Mouse (Mus musculus) hindbrain, embryonic 13.5 days (tissue): Measurements from ENCODE around the gene Vcl. TPM values are rescaled to one million over a fixed set of nuclear protein-coding genes. Genes with fewer than 3 reads are reported as not detected.
A peak's percentile ranks its signal among the peaks of the same experiment; 100 is the strongest.

Experiments
- ATAC-seq: fragments of 200-750 bp; cut with Nextera tagmentation; 2 replicates; pipeline ENCODE4 v1.8.0; 2017; ENCODE audit warnings: moderate TSS enrichment; ENCODE audit not compliant: low FRiP score
- H3K27ac ChIP-seq: fragments of 300-500 bp; sonication (generic); 2 replicates; pipeline ENCODE4 v1.5.1; 2015; ENCODE audit warnings: inconsistent platforms, mild to moderate bottlenecking, moderate library complexity
- H3K27me3 ChIP-seq: fragments of 300-500 bp; sonication (generic); 2 replicates; pipeline ENCODE4 v1.6.1; 2015; ENCODE audit warnings: mild to moderate bottlenecking, inconsistent platforms
- H3K36me3 ChIP-seq: fragments of 300-500 bp; sonication (generic); 2 replicates; pipeline ENCODE4 v1.6.1; 2015; ENCODE audit warnings: mild to moderate bottlenecking, inconsistent platforms
- H3K4me1 ChIP-seq: fragments of 300-500 bp; sonication (generic); replicated peaks from 2 replicates; pipeline ENCODE4 v1.6.1; 2015; ENCODE audit warnings: inconsistent platforms
- H3K4me2 ChIP-seq: fragments of 300-500 bp; sonication (generic); 2 replicates; pipeline ENCODE4 v1.6.1; 2015; ENCODE audit warnings: inconsistent platforms, mild to moderate bottlenecking, moderate library complexity
- H3K4me3 ChIP-seq: fragments of 300-500 bp; sonication (generic); 2 replicates; pipeline ENCODE4 v1.5.1; 2015; ENCODE audit warnings: mild to moderate bottlenecking, inconsistent platforms
- H3K9ac ChIP-seq: fragments of 300-500 bp; sonication (generic); 2 replicates; pipeline ENCODE4 v1.6.1; 2015; ENCODE audit warnings: mild to moderate bottlenecking, inconsistent platforms
- H3K9me3 ChIP-seq: fragments of 300-500 bp; sonication (generic); 2 replicates; pipeline ENCODE4 v1.6.1; 2016; ENCODE audit warnings: inconsistent platforms
- WGBS: fragments of 180-500 bp; shearing (Covaris S2); methylation state at CpG from one replicate; pipeline ENCODE4 v1.1.7; 2015; 5-methylcytosine and 5-hydroxymethylcytosine counted together
- polyA plus RNA-seq: library from polyadenylated mRNA; unstranded; fragments of >200 nt; fragmentation: Nextera tagmentation; extraction: Ambion mirVana; gene quantifications from 2 replicates; pipeline ENCODE4 v1.2.1, GENCODE M21; 2015

Gene Vcl
- 15.4 and 17.0 TPM in 2 replicates for polyA plus RNA-seq

DNA sequence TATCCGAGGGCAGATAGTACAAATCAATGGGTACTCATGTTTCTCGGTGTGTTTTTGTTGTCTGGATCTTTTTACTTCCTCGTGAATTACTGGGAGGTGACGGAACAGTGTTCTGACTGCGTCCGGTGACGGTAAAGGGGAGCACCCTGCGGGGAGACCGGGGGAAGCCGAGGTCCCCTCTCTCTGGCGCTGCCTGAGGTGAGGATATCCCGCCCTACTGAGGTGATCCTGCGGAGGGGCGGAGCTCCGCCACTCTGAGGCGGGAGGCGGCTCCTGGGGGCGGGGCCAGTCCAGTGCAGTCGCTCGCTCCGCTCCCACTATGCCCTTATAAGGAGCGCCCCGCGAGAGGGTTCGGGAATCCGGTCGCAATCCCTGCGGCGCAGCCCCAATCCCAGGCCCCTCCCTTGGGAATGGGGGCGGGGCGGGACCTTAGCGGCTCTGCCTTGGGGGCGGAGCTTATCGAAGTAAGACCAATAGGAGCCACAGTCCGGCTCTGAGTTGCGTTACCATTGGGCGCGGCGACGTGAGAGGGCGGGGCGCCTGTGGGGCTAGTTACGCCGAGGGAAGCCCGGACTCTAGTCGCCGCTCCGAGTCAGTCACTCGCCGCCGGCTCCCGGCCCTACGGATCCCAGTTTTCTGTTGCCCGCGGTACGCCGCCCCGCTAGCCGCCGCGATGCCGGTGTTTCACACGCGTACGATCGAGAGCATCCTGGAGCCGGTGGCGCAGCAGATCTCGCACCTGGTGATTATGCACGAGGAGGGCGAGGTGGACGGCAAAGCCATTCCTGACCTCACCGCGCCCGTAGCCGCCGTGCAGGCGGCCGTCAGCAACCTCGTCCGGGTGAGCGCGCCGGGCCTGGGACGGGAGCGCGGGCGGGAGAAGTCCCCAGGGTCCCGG is at the start of gene Vcl:
Vcl (plus strand) TSS at position 551 of the 898 bp plus-strand sequence.
- H3K4me1 ChIP-seq: peaks cover 21% of the 10 kb centered on the region
- no peaks in the 10 kb centered on the region for H3K27me3 ChIP-seq
- no peaks in the 10 kb centered on the region for H3K36me3 ChIP-seq
- no peaks in the 10 kb centered on the region for H3K9me3 ChIP-seq
- ATAC-seq: peak; percentile 99
- H3K27ac ChIP-seq: peak within 1 kb of the TSS; percentile 91
- under 1% methylated on average over 89 of the region's 89 CpGs for WGBS
- H3K4me2 ChIP-seq: peak within 1 kb of the TSS; percentile 65
- peak within 1 kb of the TSS; percentile 82 for H3K4me3 ChIP-seq
- H3K9ac ChIP-seq: peak within 1 kb of the TSS; percentile 84

DNA sequence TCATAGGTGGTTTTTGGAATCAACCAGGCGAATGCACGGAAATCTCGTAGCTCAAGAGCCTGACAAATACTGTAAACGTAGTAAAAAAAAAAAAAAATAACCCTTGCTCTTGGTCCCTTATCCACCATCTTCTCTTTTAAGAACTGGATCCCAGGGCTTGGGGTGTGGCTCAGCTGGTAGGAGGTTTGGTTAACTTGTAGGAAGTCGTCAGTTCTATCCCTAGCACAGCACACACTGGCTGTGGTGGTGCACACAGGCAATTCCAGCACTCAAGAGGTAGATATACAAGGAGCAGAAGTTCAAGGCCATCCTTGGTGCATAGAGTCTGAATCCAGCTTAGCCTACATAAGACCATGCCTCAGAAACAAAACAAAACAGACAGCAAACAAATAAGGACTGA is 44.5 kb upstream of the Vcl start:
- no peak overlapping the region for H3K4me3 ChIP-seq
- no peaks in the 10 kb centered on the region for H3K27me3 ChIP-seq
- H3K4me1 ChIP-seq: peaks cover 4% of the 10 kb centered on the region; the same call in 1 of the 2 replicates
- 85% methylated on average over 5 of the region's 5 CpGs for WGBS
- H3K9me3 ChIP-seq: no peaks in the 10 kb centered on the region
- no peak overlapping the region for H3K9ac ChIP-seq
- H3K27ac ChIP-seq: no peak overlapping the region
- H3K36me3 ChIP-seq: no peaks in the 10 kb centered on the region
- H3K4me2 ChIP-seq: no peak overlapping the region
- ATAC-seq: no peak

DNA sequence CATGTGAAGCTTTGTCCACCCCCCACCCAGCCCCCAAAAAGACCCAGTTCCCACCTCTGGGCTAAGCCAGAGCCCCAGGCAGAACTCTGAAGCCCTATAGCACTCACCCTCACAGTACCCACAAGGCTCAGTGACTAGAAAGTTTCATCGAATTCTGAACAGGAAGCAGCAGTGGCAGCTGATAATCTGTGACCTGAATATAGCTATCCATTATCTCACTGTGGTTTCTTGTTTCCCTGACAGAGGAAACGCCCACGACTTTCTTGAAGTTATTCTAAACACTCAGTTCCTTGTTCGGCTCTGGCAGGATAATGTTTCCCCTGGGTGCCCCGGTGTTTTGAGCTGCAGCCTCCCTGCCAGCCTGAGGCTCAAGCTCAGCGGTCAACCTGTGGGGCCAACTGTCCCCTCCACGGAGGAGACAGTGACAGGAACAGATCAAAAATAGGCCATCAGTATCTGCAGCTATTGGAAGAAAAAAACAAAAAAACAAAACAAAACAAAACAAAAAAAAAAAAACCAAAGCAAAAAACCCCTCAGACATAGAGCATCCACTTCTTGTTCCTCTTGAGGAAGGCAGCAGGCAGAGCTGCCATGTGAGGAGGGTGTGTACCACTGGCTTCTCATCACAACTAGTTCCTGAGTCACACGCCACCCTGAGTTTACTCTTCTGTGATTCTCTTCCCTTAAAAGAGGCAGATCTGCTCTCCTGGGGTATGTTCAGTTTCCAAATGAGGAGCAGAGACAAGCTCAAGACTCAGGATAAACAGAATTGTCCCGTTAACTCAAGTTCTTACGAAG is 43.9 kb upstream of the Vcl start:
- H3K9ac ChIP-seq: no peak overlapping the region
- no peaks in the 10 kb centered on the region for H3K9me3 ChIP-seq
- no peak for ATAC-seq
- 41% methylated on average over 10 of the region's 10 CpGs for WGBS
- no peaks in the 10 kb centered on the region for H3K36me3 ChIP-seq
- H3K27ac ChIP-seq: no peak overlapping the region
- H3K4me2 ChIP-seq: no peak overlapping the region
- no peaks in the 10 kb centered on the region for H3K27me3 ChIP-seq
- H3K4me3 ChIP-seq: no peak overlapping the region
- H3K4me1 ChIP-seq: peaks cover 4% of the 10 kb centered on the region; the same call in 1 of the 2 replicates

DNA sequence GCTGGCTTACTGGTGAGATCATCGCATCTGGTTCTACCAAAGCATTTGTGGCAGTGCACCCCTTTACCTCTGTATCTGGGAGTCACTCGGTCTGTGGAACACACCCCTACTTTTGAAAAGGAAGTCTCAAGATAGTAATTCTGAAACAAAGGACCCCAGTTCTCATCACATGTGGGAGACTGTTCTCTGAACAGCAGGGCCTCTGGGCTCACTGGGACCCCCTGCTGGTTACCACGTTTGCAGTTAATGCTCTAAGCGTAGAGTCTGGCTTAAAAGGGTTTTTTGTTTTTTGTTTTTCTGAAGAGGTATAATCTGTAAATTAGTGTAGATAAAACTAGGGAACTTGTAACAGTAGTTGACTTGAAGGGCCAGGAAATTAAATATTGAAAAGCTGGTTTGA is 42.9 kb upstream of the Vcl start:
- WGBS: 33% methylated on average over 4 of the region's 4 CpGs
- Histone ChIP-seq H3K9me3 (no peaks in the 10 kb centered on the region), H3K9ac (no peak overlapping the region)

DNA sequence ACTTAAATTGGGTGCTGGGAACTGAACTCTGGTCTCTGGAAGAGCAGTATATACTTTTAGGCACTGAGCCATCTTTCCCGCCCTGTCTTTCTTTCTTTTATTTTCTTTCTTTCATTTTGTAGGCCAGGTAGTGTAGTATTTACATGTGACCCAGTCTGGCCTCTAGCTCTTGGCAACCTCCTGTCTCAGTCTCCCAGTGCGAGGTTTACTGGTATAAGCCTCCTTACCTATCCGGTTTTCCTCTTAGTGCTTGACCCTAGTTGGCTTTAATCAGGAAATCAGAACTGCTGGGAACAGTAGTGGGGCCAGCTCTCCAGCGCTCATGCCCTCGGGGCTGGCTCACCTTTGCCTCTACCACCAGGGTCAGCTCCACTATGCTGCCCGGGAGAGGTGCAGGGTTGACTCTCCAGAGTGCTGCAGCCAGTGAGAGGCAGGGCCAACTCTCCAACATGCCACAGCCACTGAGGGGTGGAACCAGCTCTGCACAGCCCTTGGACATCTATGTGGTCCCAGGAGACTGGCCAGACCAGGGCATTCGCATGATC is 41.6 kb upstream of the Vcl start:
- H3K4me1 ChIP-seq: peaks cover 15% of the 10 kb centered on the region
- ATAC-seq: no peak
- no peak overlapping the region for H3K27ac ChIP-seq
- H3K36me3 ChIP-seq: no peaks in the 10 kb centered on the region
- H3K9me3 ChIP-seq: no peaks in the 10 kb centered on the region
- H3K27me3 ChIP-seq: no peaks in the 10 kb centered on the region
- H3K4me3 ChIP-seq: no peak overlapping the region
- no peak overlapping the region for H3K4me2 ChIP-seq
- H3K9ac ChIP-seq: no peak overlapping the region
- WGBS: 86% methylated on average over 7 of the region's 7 CpGs

More for the DNA sequence above, 42.9 kb upstream of the Vcl start:
- H3K4me3 ChIP-seq: no peak overlapping the region
- no peak for ATAC-seq
- H3K4me2 ChIP-seq: no peak overlapping the region
- no peaks in the 10 kb centered on the region for H3K36me3 ChIP-seq
- peaks cover 4% of the 10 kb centered on the region; the same call in 1 of the 2 replicates for H3K4me1 ChIP-seq
- no peak overlapping the region for H3K27ac ChIP-seq
- H3K27me3 ChIP-seq: no peaks in the 10 kb centered on the region

DNA sequence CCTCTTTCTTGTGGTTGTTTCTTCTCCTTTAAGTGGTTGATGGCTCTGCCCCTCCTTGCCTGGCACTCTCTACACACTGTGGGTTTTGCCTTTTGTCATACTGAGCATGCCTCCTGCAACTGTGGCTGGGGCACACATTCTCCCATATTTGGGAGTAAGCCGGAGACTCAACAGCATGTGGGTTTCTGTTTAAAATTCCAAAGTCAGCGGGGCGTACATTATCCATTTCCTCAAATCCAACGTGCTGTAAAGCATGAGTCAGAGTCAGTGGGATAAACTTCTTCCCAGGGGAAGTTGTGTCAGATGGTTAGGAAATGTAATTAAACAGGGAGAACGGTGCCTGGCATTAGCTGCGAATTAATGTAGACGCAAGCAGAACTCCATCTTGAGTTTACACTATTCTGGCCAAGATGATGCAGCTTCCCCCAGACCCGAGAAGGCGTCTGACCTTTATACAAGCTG is 37.2 kb upstream of the Vcl start:
- H3K4me3 ChIP-seq: no peak overlapping the region
- H3K27ac ChIP-seq: no peak overlapping the region
- H3K9me3 ChIP-seq: no peaks in the 10 kb centered on the region
- H3K36me3 ChIP-seq: no peaks in the 10 kb centered on the region
- no peaks in the 10 kb centered on the region for H3K27me3 ChIP-seq
- no peak overlapping the region for H3K9ac ChIP-seq
- peaks cover 14% of the 10 kb centered on the region for H3K4me1 ChIP-seq
- WGBS: 44% methylated on average over 9 of the region's 9 CpGs
- no peak overlapping the region for H3K4me2 ChIP-seq
- ATAC-seq: 0 out of 2 replicates have a peak, but pooled peaks have one; percentile 54

DNA sequence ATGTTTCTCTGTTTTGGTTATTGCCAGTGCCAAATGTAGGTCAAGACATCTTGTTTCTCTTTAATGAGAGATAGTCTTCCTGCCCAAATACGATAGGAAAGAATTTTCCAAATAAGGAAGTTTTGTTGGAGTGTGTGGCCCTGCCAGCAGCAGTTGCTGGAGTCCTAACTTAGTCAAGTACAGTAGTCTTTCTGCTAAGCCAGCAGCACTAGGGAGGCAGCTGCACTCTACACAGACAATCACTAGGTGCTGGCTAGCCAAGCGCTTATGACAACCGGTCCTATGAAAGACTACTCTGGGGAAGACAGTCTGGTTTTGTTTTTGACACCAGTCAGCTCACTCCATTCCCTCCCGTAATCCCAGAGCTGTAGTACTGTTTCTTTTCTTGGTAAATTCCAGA is 35.4 kb upstream of the Vcl start:
- H3K36me3 ChIP-seq: no peaks in the 10 kb centered on the region
- WGBS: 70% methylated on average over 4 of the region's 4 CpGs
- H3K27me3 ChIP-seq: no peaks in the 10 kb centered on the region
- H3K4me1 ChIP-seq: peaks cover 14% of the 10 kb centered on the region
- H3K9ac ChIP-seq: no peak overlapping the region
- no peaks in the 10 kb centered on the region for H3K9me3 ChIP-seq
- H3K4me3 ChIP-seq: no peak overlapping the region
- H3K4me2 ChIP-seq: no peak overlapping the region
- no peak for ATAC-seq
- no peak overlapping the region for H3K27ac ChIP-seq

DNA sequence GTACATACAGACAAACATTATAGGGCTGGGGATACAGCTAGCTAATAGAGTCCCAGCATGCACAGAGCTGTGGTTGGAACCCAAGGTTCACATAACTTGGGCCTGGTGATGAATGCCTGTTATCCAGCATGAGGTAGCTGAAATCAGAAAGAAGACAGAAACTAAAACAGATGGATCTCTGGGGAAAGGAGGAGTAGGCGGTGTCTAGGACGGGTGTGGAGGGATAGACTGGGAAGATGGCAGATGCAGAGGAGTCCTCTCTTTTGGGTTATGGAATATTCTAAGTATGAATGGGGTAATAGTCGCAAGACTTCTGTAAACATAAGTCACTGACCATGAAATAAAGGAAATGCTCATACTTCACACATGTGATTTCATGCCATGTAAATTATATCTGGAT is 27.9 kb upstream of the Vcl start:
- Histone ChIP-seq H3K9ac (no peak overlapping the region), H3K4me1 (no peaks in the 10 kb centered on the region), H3K4me3 (no peak overlapping the region), H3K27ac (no peak overlapping the region), H3K36me3 (no peaks in the 10 kb centered on the region), H3K4me2 (no peak overlapping the region), H3K27me3 (no peaks in the 10 kb centered on the region), H3K9me3 (no peaks in the 10 kb centered on the region)
- WGBS: 96% methylated on average over 3 of the region's 3 CpGs
- no peak for ATAC-seq

DNA sequence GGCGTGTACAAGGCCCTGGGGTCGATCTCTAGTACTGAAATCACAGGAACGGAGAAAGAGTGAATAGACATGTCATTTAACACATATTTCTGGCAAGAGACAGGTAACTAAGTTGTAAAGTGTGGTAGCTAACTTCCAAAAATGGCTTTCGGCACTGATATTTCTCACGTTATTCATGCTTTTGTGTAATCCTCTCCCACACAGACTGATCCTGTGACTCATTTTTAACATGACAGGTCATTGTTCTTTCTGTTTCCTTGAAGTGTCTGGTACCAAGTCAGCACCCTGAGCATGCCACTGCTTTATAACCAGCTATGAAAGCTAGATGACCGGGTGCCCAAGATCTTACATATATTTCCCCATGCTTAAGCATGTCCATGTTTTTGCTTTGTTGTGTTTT is 26.1 kb upstream of the Vcl start:
- Histone ChIP-seq H3K9me3 (no peaks in the 10 kb centered on the region), H3K9ac (no peak overlapping the region), H3K27ac (no peak overlapping the region), H3K4me3 (no peak overlapping the region), H3K27me3 (no peaks in the 10 kb centered on the region), H3K36me3 (no peaks in the 10 kb centered on the region), H3K4me1 (no peaks in the 10 kb centered on the region), H3K4me2 (no peak overlapping the region)
- no peak for ATAC-seq
- WGBS: 85% methylated on average over 6 of the region's 6 CpGs

DNA sequence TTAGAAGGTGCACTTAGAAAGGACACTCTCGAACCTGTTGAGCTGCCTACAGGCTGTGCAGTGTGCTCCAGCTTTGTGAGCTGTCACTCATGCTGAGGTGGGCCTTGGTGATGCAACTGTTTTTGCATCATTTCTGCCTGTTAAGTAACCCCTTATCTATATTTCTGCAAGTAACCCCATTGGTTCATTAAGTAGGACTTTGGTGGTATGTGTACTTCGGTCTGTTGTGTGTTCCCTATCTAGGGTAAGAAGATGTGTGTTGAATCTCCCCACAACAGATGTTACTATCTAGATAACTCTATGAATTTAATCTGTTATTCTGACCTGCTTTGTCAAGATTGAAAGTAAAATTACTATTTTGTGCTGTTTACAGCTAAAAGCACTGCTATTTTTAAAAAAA is 17.4 kb upstream of the Vcl start:
- no peak overlapping the region for H3K9ac ChIP-seq
- WGBS: 88% methylated on average over 2 of the region's 2 CpGs
- H3K27ac ChIP-seq: no peak overlapping the region
- no peaks in the 10 kb centered on the region for H3K9me3 ChIP-seq
- H3K36me3 ChIP-seq: no peaks in the 10 kb centered on the region
- no peaks in the 10 kb centered on the region for H3K27me3 ChIP-seq
- H3K4me3 ChIP-seq: no peak overlapping the region
- H3K4me2 ChIP-seq: no peak overlapping the region
- no peak for ATAC-seq
- H3K4me1 ChIP-seq: no peaks in the 10 kb centered on the region

DNA sequence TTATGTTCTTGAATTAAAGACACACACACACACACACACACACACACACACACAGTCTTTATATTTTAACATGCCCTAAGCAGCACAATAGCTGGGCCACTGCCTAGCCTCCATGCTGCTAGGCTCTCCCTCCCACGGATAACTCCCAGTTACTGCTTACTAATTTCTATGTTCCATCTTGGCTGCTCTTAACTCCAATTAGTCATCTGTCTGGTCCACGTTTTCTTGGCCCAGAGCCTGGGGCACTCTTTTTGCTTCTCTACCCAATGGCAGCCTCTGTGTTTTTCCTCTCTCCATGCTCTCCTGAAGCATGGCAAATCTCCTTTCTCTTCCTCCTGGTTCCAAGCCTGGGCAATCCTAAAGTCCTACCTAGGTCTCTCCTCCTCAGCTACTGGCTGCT is 14.8 kb upstream of the Vcl start:
- Histone ChIP-seq H3K4me3 (no peak overlapping the region), H3K36me3 (no peaks in the 10 kb centered on the region), H3K27ac (no peak overlapping the region), H3K4me2 (no peak overlapping the region), H3K9ac (no peak overlapping the region), H3K9me3 (no peaks in the 10 kb centered on the region), H3K27me3 (no peaks in the 10 kb centered on the region), H3K4me1 (no peaks in the 10 kb centered on the region)
- ATAC-seq: no peak
- 59% methylated on average over 2 of the region's 2 CpGs for WGBS
